Mouse (Mus musculus) left cerebral cortex, adult 8-10 months (tissue): Measurements from ENCODE around the gene Olfr15. TPM values are rescaled to one million over a fixed set of nuclear protein-coding genes. Genes with fewer than 3 reads are reported as not detected.

Experiments used
- DNase-seq, 2 experiments: peaks; one replicate each; pipeline ENCODE4 v3.0.0; 2022; ENCODE audit warnings: low spot score in 2 of 2
- total RNA-seq, 4 experiments: library from RNA; stranded (reverse); gene quantifications; 2 replicates each; pipeline ENCODE4 v1.2.4; 2022

Gene Olfr15
- total RNA-seq, 4 experiments from 2014 or later: not detected

- peak; percentile 64 to 92 for DNase-seq
Measured at GRCm38 (mm10) chr16:3872216-3873047, 41.8 kb downstream of the Olfr15 start, which contains the start of gene Naa60. Gene Naa60 (plus strand): TSS chr16:3872375.

GRCm38 (mm10) chr16:3876346-3876745 lies 45.7 kb downstream of the Olfr15 start:
- DNase-seq: no peak

GRCm38 (mm10) chr16:3884201-3885064 lies 53.8 kb downstream of the Olfr15 start, which contains the start of the genes Zfp597 and Gm20695:
Gene Zfp597 (minus strand): TSS chr16:3884561.
Gene Gm20695 (plus strand): TSS chr16:3884648.
- DNase-seq: peak; percentile 82 to 94

GRCm38 (mm10) chr16:3885065-3885670 lies 54.5 kb downstream of the Olfr15 start:
- DNase-seq: no peak

DNA sequence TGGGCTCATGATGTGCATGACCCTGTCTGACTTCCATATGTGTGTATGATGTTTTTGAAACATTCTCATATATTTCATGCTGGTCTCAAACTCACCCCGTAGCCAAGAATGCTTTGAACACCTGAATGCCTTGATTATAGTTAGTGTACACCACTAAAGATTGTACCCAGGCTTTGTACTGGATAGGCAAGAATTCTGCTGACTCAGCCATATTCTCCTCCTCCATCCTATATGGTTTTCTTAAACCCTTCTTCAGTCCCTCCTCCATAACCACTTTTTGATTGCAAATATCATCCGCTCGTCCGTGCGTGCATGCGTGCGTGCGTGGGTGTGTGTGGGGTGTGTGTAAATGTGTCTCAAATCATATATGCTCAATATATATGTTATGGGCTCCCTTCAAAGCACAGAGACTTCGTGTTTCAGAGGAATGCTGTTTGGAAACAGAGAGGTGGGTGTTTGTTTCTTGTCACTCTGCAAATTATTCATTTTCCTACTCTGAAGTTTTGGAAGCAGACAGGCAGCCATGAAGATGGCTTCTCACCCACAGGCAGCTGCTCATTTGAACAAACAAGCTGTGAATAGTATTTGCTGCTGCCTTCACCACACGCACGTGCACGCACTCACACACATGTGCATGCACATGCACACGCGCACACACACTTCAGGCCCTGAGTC lies 61.1 kb downstream of the Olfr15 start:
- DNase-seq: no peak

DNA sequence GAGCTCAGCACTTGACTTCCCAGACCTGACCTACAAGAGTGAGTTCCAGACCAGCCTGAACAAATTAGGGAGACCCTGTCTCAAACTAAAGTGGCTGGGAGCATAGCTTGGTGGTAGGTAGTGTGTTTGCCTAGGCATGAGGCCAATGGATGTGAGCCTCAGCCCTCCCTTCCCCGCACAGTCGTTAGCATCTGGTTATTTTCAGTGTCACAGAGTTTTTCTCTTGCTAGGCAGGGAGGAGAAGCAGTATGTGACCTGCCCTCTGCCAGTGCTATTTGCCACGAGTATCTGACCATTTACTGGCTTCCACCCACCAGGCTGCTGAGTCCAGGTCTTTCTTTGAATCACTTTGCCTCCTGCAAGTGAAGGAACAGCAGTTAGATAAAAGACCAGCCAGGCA lies 63.1 kb downstream of the Olfr15 start:
- no peak for DNase-seq

Other genes with a start within 250 kb of the Olfr15 start
- gene Olfr161, start 239.8 kb upstream of the Olfr15 start, total RNA-seq: not detected
- not detected for gene Mefv, start 112.8 kb upstream of the Olfr15 start, total RNA-seq
- 10 to 100 TPM; 19.0 to 20.2 (median 19.6) TPM for gene Zfp263, start 86.8 kb upstream of the Olfr15 start, total RNA-seq
- gene Zfp174, start 16.4 kb downstream of the Olfr15 start, total RNA-seq: 1 to 10 TPM; 4.2 to 5.3 (median 4.7) TPM
- gene Naa60, start 41.5 kb downstream of the Olfr15 start, total RNA-seq: 100 to 1,000 TPM; 109 to 146 (median 127) TPM
- gene Zfp597, start 53.7 kb downstream of the Olfr15 start, total RNA-seq: 10 to 100 TPM; 26.0 to 29.7 (median 27.4) TPM
- 1 to 10 TPM in 2 of 4 experiments, under 1 TPM in 1, not detected in 1; 0.96 to 1.2 (median 1.0) TPM for gene Gm20695, start 53.8 kb downstream of the Olfr15 start, total RNA-seq
- gene 1700037C18Rik, start 77.8 kb downstream of the Olfr15 start, total RNA-seq: 10 to 100 TPM in 1 of 4 experiments, 1 to 10 TPM in 3; 7.9 to 12.0 (median 8.6) TPM
- 10 to 100 TPM; 23.0 to 30.6 (median 28.1) TPM for gene Cluap1, start 77.9 kb downstream of the Olfr15 start, total RNA-seq
- 1 to 10 TPM; 1.6 to 2.6 (median 2.4) TPM for gene Nlrc3, start 145.8 kb downstream of the Olfr15 start, total RNA-seq
- 10 to 100 TPM; 46.2 to 51.1 (median 47.8) TPM for gene Slx4, start 172.9 kb downstream of the Olfr15 start, total RNA-seq
- not detected for gene Dnase1, start 206.1 kb downstream of the Olfr15 start, total RNA-seq
- gene Trap1, start 246.9 kb downstream of the Olfr15 start, total RNA-seq: 10 to 100 TPM; 69.8 to 76.9 (median 73.8) TPM